Mouse (Mus musculus): ENCODE measurements around the gene St3gal6.

St3gal6 gene

DNA sequence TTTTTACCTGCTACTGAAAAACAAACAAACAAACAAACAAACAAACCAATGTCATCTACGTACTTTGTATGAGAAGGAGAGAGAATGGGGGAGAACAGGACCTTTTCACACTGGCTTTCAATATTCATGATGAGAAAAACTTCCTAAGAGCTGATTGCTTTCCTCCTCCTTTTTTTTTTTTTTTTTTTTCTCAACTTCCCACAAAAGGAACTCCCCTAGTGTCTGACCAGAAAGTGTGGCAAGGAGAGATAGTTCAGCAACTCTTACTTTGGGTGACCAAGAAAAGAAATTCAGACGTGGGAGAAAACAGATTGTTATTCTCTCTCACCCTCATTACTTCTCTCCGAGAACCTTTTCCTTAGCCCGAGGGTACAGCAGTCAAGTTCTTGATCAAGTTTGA, 2.9 kb downstream of the St3gal6 start:
- no peak for DNase-seq (ENCODE audit: low read depth, low spot score)

- no peak for DNase-seq (ENCODE audit: low read depth, low spot score)
These were observed 3.6 kb downstream of the St3gal6 start for GRCm38 (mm10) chr16:58520457-58520856.

GRCm38 (mm10) chr16:58519650-58520073, 4.4 kb downstream of the St3gal6 start:
- DNase-seq (ENCODE audit: low read depth, low spot score), result no peak

DNA sequence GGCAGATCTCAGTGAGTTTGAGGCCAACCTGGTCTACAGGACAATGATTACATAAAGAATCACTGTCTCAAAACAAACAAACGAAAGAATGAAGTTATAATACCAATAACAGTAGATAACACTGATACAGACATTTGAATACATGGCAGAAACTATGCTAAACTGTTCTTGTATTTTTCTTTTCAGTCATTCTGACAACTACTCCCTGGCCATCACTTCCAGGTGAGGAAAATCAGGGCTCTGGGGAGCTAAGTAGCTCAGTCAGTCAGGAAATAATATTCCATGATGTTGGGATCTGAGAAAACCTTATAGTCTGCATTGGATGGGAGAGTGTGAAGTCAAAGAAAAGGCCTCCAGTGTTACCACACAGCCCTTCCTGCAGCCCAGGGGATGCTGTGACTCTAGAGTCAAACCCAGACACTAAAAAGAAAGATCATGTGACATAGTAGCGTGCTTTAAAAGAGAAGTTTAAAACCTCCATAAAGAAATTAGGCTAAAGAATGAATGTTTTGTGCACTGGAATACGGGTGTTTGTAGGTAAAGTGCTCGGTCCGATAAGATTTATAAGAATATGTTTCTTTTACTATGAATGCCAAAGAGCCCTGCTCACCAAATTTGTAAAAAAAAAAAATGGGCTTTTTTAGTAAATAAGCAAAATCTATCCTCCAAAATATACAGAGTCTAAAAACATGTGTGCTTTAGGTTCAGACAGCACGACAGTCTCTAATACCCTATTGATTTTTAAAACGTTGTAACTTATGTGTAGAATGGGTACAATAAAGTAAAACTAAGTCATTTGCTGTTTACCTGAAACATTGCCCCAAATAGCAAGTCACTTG, 6.9 kb downstream of the St3gal6 start:
- no peak for DNase-seq (ENCODE audit: low read depth, low spot score)

GRCm38 (mm10) chr16:58516161-58516560, 7.9 kb downstream of the St3gal6 start:
- DNase-seq (ENCODE audit: low read depth, low spot score), result no peak

GRCm38 (mm10) chr16:58514565-58514964, 9.5 kb downstream of the St3gal6 start:
- no peak for DNase-seq (ENCODE audit: low read depth, low spot score)

DNA sequence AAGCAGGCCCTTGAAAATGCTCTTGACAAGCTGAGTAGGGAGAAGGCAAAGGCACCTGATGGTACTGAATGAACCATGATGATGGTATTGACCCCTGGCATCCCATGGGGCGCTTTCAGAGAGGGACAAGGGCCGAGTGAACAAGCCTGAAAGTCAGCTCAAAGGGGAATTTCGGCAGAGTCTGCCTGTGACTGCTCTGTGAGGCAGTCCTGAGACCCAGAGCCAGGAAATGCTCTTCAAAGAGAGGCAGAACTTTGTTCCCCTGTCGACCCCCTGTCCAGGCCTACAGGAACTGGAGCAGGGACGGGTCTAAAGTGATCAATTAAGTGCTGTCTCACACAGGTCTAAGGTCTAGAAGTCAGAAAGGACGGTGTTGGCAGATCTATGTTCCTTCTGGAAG, 10.3 kb downstream of the St3gal6 start:
- no peak for DNase-seq (ENCODE audit: low read depth, low spot score)

DNA sequence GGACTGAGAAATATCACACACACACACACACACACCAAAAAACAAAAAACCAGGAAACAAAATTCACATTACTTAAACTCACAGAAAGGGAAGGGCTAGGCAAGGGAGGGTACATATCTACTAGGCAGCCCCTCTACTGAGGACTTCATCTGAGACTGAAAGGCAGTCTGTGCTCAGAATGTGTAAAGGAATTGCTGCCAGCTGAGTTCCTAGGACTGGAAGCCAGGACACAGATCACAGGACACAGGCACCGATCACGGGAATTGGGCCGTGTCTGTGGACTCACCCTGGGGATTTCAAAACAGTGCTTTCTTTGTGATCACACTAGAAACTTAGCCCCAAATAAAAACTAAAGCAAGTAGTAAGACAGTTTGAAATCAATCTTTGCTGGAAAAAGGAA, 11.2 kb downstream of the St3gal6 start:
- no peak for DNase-seq (ENCODE audit: low read depth, low spot score)

GRCm38 (mm10) chr16:58512181-58512761, 11.8 kb downstream of the St3gal6 start:
- DNase-seq (ENCODE audit: low read depth, low spot score), result peak; percentile 76

DNA sequence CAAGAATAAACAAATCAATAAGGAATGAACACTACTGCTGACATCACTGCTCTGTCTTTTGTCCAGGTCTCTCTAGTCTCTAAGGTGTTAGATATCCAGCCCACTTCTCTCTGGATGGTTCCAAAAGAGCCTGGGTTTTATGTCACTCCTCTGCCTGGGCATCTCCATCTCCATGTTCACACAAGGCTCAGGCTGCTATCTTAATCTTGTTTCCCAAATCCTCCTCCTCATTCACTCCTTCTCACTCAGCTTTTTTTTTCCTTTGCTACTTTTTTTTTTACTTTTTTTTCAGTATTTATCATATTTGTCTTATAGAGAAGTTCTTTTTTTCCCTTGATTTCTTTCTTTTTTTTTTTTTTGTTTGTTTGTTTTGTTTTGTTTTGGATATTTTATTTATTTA, 19.1 kb downstream of the St3gal6 start:
- no peak for DNase-seq (ENCODE audit: low read depth, low spot score)

- DNase-seq (ENCODE audit: low read depth, low spot score), result no peak
These were observed 21.5 kb downstream of the St3gal6 start for GRCm38 (mm10) chr16:58502566-58502965.

GRCm38 (mm10) chr16:58501760-58502301, 22.2 kb downstream of the St3gal6 start:
- DNase-seq (ENCODE audit: low read depth, low spot score), result no peak

DNA sequence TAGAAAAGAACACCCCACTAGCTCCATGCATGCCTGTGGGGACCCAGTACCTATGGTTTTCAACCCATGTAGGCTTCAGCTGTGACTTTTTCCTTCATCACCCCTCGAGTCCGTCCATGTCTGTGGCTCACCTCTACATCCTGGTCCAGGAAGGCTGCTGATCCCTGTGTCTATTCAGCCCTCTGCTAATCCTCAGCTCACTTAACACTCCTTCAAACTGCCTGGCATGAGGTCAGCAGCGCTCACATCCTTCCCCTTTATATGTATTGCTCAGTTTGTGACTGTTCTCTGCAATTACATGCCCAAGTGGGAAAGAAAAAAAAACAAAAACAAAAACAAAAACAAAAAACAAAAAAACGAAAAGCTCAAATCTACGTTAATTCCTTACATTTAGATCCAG, 24.4 kb downstream of the St3gal6 start:
- no peak for DNase-seq (ENCODE audit: low read depth, low spot score)

- no peak for DNase-seq (ENCODE audit: low read depth, low spot score)
These were observed 24.9 kb downstream of the St3gal6 start for GRCm38 (mm10) chr16:58499172-58499584.

GRCm38 (mm10) chr16:58497886-58498713, 25.9 kb downstream of the St3gal6 start:
- no peak for DNase-seq (ENCODE audit: low read depth, low spot score)

- DNase-seq (ENCODE audit: low read depth, low spot score), result no peak
These were observed 27.3 kb downstream of the St3gal6 start for GRCm38 (mm10) chr16:58496791-58497190.

GRCm38 (mm10) chr16:58487861-58488260, 36.2 kb downstream of the St3gal6 start:
- DNase-seq (ENCODE audit: low read depth, low spot score), result no peak

GRCm38 (mm10) chr16:58482296-58482695, 41.7 kb downstream of the St3gal6 start:
- DNase-seq (ENCODE audit: low read depth, low spot score), result no peak

DNA sequence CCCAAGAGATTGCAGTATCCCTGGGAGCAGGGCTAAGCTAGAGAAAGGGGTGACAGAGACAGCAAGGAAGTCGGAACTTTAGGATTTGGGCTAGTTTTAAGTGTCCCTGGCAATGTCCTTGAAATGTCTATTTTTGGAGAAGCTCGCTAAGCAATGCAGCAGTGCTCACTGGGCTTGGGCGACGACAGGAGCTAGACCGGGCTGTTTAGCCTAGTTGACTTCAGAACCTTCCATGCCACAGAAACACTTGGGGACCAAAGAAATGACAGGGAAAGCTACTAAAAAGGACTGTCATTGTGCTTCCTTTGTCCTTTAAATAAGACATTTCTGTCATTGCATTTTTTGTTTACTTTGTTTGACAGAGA, 42.2 kb downstream of the St3gal6 start:
- no peak for DNase-seq (ENCODE audit: low read depth, low spot score)

DNA sequence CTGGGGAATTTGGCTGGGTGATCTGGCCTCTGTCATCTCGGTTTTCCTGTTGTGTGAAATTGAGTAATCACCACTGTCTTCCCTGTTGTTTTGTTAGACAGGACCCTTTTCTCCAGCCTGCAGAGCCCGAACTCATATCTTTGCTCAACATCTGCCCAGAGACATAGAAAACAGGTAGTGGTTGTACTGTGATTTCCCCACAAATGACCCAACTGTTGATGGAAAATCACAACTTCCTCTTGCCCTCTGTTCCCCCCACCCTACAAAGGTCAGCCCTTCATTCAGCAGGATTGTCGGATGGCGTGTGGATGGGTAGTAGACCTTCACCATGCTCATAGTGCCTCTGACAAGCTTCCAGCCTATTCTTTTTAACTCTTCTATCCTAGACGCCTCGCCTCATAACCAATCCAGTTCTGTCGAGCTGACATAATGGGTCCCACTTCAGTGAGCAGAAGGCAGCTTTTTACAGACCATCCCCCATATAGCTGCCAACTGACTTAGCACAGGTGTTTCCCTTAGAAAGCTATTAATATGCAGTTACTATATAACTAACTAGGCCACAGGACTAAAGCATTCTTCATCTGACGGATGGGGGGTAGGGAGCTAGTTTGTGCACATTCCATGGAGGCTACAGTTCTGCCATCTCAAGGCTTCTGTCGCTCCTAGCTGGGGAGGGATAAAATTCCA, 42.7 kb downstream of the St3gal6 start:
- no peak for DNase-seq (ENCODE audit: low read depth, low spot score)

DNA sequence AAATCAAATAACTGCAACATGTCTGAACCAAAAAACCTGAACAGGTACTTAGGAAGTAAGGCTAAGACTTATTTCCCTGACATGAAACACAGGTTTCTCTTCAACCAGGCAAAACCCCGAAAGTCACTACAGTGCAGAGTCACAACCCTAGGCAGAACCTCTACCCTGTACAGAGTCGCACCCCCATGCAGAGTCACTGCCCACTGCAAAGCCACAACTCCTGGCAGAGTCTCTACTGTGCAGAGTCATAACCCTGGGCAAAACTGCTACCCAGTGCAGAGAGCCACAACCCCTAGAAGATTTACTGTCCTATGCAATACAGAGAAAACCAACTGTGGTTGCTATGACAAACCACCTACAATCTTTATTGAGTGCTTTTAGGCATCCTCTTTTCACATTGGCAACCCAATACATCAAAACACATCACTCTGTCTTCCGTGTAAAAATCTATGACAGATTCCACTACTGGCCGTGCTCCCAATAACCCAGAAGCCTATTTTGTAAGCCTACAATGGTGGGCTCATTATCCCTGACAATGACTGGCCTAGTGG, 44.1 kb downstream of the St3gal6 start:
- DNase-seq (ENCODE audit: low read depth, low spot score), result no peak

Measured in forelimb bud, embryonic 11.5 days (tissue).